Mouse (Mus musculus) heart, embryonic 10.5 days (tissue): Measurements from ENCODE around the gene Btn2a2. TPM values are rescaled to one million over a fixed set of nuclear protein-coding genes. Genes with fewer than 3 reads are reported as not detected.
"Not testable (repeated sequence)": the region's sequence is repeated elsewhere in the genome, so short reads cannot be mapped to it uniquely, and the experiment has no call there.

Experiments used
- DNase-seq: peaks from one replicate; pipeline ENCODE4 v3.0.0-alpha.2; 2017; ENCODE audit warnings: low spot score
- H3K27ac ChIP-seq: fragments of 300-500 bp; sonication (generic); 2 replicates; pipeline ENCODE4 v1.5.1; 2016; ENCODE audit warnings: mild to moderate bottlenecking
- H3K27me3 ChIP-seq: fragments of 300-500 bp; sonication (generic); 2 replicates; pipeline ENCODE4 v1.6.1; 2016; ENCODE audit warnings: mild to moderate bottlenecking; ENCODE audit not compliant: poor library complexity, insufficient read depth, severe bottlenecking
- H3K36me3 ChIP-seq: fragments of 300-500 bp; sonication (generic); 2 replicates; pipeline ENCODE4 v1.6.1; 2016; ENCODE audit warnings: mild to moderate bottlenecking, moderate library complexity
- H3K4me1 ChIP-seq: fragments of 300-500 bp; sonication (generic); 2 replicates; pipeline ENCODE4 v1.6.1; 2016; ENCODE audit warnings: mild to moderate bottlenecking
- H3K4me3 ChIP-seq: fragments of 300-500 bp; sonication (generic); 2 replicates; pipeline ENCODE4 v1.5.1; 2016; ENCODE audit warnings: mild to moderate bottlenecking, moderate library complexity
- H3K9me3 ChIP-seq: fragments of 300-500 bp; sonication (generic); 2 replicates; pipeline ENCODE4 v1.6.1; 2016; ENCODE audit warnings: mild to moderate bottlenecking, moderate library complexity
- WGBS: fragments of 180-500 bp; shearing (Covaris S2); methylation state at CpG from one replicate; pipeline ENCODE4 v1.1.7; 2016; 5-methylcytosine and 5-hydroxymethylcytosine counted together
- polyA plus RNA-seq: library from polyadenylated mRNA; unstranded; fragments of >200 nt; fragmentation: Nextera tagmentation; extraction: Ambion mirVana; gene quantifications from 2 replicates; pipeline ENCODE4 v1.2.1, GENCODE M21; 2016

The Btn2a2 gene
- 0.30 and 0.75 TPM in 2 replicates for polyA plus RNA-seq

- Histone ChIP-seq H3K27ac (peak within 1 kb of the TSS; percentile 59), H3K9me3 (no peaks in the 10 kb centered on the region), H3K36me3 (no peaks in the 10 kb centered on the region), H3K4me1 (peaks cover 8% of the 10 kb centered on the region), H3K4me3 (peak within 1 kb of the TSS; percentile 57), H3K27me3 (peaks cover 7% of the 10 kb centered on the region; the same call in 1 of the 2 replicates)
- WGBS, result 7% methylated on average over 14 of the region's 14 CpGs
- peak; percentile 88 for DNase-seq
Observed at GRCm38 (mm10) chr13:23488400-23489322, at the start of gene Btn2a2. Btn2a2 (minus strand) TSS chr13:23488857.

GRCm38 (mm10) chr13:23538249-23538648, 49.6 kb upstream of the Btn2a2 start:
- peaks cover 20% of the 10 kb centered on the region; the same call in 1 of the 2 replicates for H3K4me1 ChIP-seq
- H3K27me3 ChIP-seq, result no peaks in the 10 kb centered on the region
- H3K9me3 ChIP-seq, result no peaks in the 10 kb centered on the region
- no peaks in the 10 kb centered on the region for H3K36me3 ChIP-seq
- H3K4me3 ChIP-seq, result no peak overlapping the region
- DNase-seq, result no peak
- 86% methylated on average over 5 of the region's 5 CpGs for WGBS
- H3K27ac ChIP-seq, result no peak overlapping the region

GRCm38 (mm10) chr13:23537006-23537710, 48.5 kb upstream of the Btn2a2 start:
- 81% methylated on average over 3 of the region's 3 CpGs for WGBS
- Histone ChIP-seq H3K36me3 (no peaks in the 10 kb centered on the region), H3K27ac (no peak overlapping the region), H3K9me3 (no peaks in the 10 kb centered on the region), H3K27me3 (no peaks in the 10 kb centered on the region), H3K4me3 (peak overlapping the region; percentile 67), H3K4me1 (peaks cover 27% of the 10 kb centered on the region)
- no peak for DNase-seq

GRCm38 (mm10) chr13:23536076-23536822, 47.6 kb upstream of the Btn2a2 start:
- Histone ChIP-seq H3K27me3 (no peaks in the 10 kb centered on the region), H3K4me1 (peaks cover 29% of the 10 kb centered on the region), H3K9me3 (no peaks in the 10 kb centered on the region), H3K27ac (peak overlapping the region; percentile 95), H3K4me3 (peak overlapping the region; percentile 67), H3K36me3 (no peaks in the 10 kb centered on the region)
- no peak for DNase-seq
- 28% methylated on average over 7 of the region's 7 CpGs for WGBS

GRCm38 (mm10) chr13:23535137-23536075, 46.7 kb upstream of the Btn2a2 start, which contains the start of gene Hist1h3g:
Hist1h3g (plus strand) TSS chr13:23535422.
- H3K9me3 ChIP-seq, H3K36me3 ChIP-seq, H3K27me3 ChIP-seq: not testable (repeated sequence)
- Histone ChIP-seq H3K4me1 (peaks cover 29% of the 10 kb centered on the region), H3K4me3 (peak within 1 kb of the TSS; percentile 67), H3K27ac (peak within 1 kb of the TSS; percentile 95)
- peak; percentile 98 for DNase-seq
- under 1% methylated on average over 53 of the region's 62 CpGs for WGBS

- H3K4me3 ChIP-seq, result peak overlapping the region; percentile 67
- DNase-seq, result no peak
- H3K4me1 ChIP-seq, result peaks cover 29% of the 10 kb centered on the region
- no peaks in the 10 kb centered on the region for H3K9me3 ChIP-seq
- no peaks in the 10 kb centered on the region for H3K36me3 ChIP-seq
- H3K27ac ChIP-seq, result peak overlapping the region; percentile 95
- WGBS, result 3% methylated on average over 15 of the region's 15 CpGs
- no peaks in the 10 kb centered on the region for H3K27me3 ChIP-seq
Observed at GRCm38 (mm10) chr13:23534368-23535131, 45.9 kb upstream of the Btn2a2 start.

- 1% methylated on average over 26 of the region's 53 CpGs for WGBS
- H3K9me3 ChIP-seq, H3K36me3 ChIP-seq, H3K27me3 ChIP-seq: not testable (repeated sequence)
- Histone ChIP-seq H3K27ac (peak within 1 kb of the TSS; percentile 95), H3K4me1 (peaks cover 32% of the 10 kb centered on the region), H3K4me3 (peak within 1 kb of the TSS; percentile 67)
- DNase-seq, result peak; percentile 94
Observed at GRCm38 (mm10) chr13:23533560-23534367, 45.1 kb upstream of the Btn2a2 start, which contains the start of gene Hist1h2af. Hist1h2af (plus strand) TSS chr13:23533906.

GRCm38 (mm10) chr13:23532262-23533075, 43.8 kb upstream of the Btn2a2 start:
- Histone ChIP-seq H3K4me3 (peak overlapping the region; percentile 67), H3K4me1 (peaks cover 32% of the 10 kb centered on the region), H3K27me3 (no peaks in the 10 kb centered on the region), H3K9me3 (no peaks in the 10 kb centered on the region), H3K36me3 (no peaks in the 10 kb centered on the region), H3K27ac (peak overlapping the region; percentile 95)
- WGBS, result 27% methylated on average over 9 of the region's 9 CpGs
- no peak for DNase-seq

GRCm38 (mm10) chr13:23530901-23531875, 42.5 kb upstream of the Btn2a2 start, which contains the start of gene Hist1h4h:
Hist1h4h (plus strand) TSS chr13:23531050.
- under 1% methylated on average over 63 of the region's 70 CpGs for WGBS
- Histone ChIP-seq H3K9me3 (no peaks in the 10 kb centered on the region), H3K4me3 (peak within 1 kb of the TSS; percentile 67), H3K4me1 (peaks cover 21% of the 10 kb centered on the region), H3K27ac (peak within 1 kb of the TSS; percentile 95), H3K36me3 (no peaks in the 10 kb centered on the region), H3K27me3 (no peaks in the 10 kb centered on the region)
- DNase-seq, result peak; percentile 98
